Mouse (Mus musculus) olfactory bulb, adult 2 months (tissue): Measurements from ENCODE around the gene Krt8.

ENCODE experiments used
- CTCF ChIP-seq: fragments of 200-500 bp; IDR thresholded peaks from 2 replicates; pipeline ENCODE4 v1.5.1; 2012; ENCODE audit warnings: low read depth, mild to moderate bottlenecking, low read length, moderate library complexity; ENCODE audit not compliant: insufficient read depth
- POLR2A ChIP-seq: fragments of 200-500 bp; IDR thresholded peaks from 2 replicates; pipeline ENCODE4 v1.6.1; 2012; ENCODE audit warnings: mild to moderate bottlenecking, low read depth, low read length, moderate library complexity; ENCODE audit not compliant: insufficient read depth

DNA sequence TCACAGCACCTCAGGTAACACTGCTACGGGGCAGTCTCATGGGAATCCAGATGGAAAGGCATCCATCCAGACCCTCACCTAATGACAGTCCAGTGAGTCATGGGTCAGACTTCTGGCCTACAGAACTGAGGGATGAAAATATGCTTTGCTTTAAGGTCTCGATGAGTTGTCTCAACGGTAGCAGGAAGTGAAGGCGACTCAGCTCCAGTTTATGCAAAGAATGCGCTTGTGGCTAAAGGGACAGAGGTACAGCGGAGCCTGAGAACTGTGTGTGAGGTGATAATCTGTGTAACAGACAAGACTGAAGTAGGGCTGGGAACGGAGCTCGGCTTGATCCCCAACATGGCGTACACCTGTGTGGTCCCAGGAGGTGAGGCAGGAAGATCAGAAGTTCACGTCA, 41.4 kb upstream of the Krt8 start:
- TF ChIP-seq CTCF, result no peak
- TF ChIP-seq POLR2A, result no peak
